Mouse (Mus musculus) 3134 (cell line): Measurements from ENCODE around the gene Bms1.

Experiments used
- DNase-seq: peaks from one replicate; pipeline ENCODE4 v3.0.0-alpha.2; 2011; ENCODE audit warnings: low spot score; ENCODE audit not compliant: insufficient read length; ENCODE audit errors: extremely low read depth

The Bms1 gene

GRCm38 (mm10) chr6:118367502-118367901, 51.8 kb downstream of the Bms1 start:
- peak; percentile 38 for DNase-seq

GRCm38 (mm10) chr6:118366196-118366595, 53.1 kb downstream of the Bms1 start:
- DNase-seq: peak; percentile 54

- peak; percentile 20 for DNase-seq
These were observed 53.5 kb downstream of the Bms1 start for GRCm38 (mm10) chr6:118365781-118366180.

- DNase-seq: no peak
These were observed 68.9 kb downstream of the Bms1 start for GRCm38 (mm10) chr6:118350342-118350741.

GRCm38 (mm10) chr6:118348186-118348585, 71.1 kb downstream of the Bms1 start:
- no peak for DNase-seq

GRCm38 (mm10) chr6:118347291-118347690, 72.0 kb downstream of the Bms1 start:
- DNase-seq: no peak

GRCm38 (mm10) chr6:118341861-118342485, 77.3 kb downstream of the Bms1 start:
- DNase-seq: no peak

GRCm38 (mm10) chr6:118337660-118338059, 81.6 kb downstream of the Bms1 start:
- no peak for DNase-seq

GRCm38 (mm10) chr6:118336541-118337480, 82.5 kb downstream of the Bms1 start:
- DNase-seq: no peak

GRCm38 (mm10) chr6:118335934-118336450, 83.3 kb downstream of the Bms1 start:
- no peak for DNase-seq

- no peak for DNase-seq
These were observed 85.4 kb downstream of the Bms1 start for GRCm38 (mm10) chr6:118333861-118334260.
